Mouse (Mus musculus): Measurements from ENCODE around the gene Gins2. TPM values are rescaled to one million over a fixed set of nuclear protein-coding genes. Genes with fewer than 3 reads are reported as not detected.

Gene Gins2
- total and polyA plus RNA-seq, 3 experiments = 39.6 to 150 (median 49.3) TPM

DNA sequence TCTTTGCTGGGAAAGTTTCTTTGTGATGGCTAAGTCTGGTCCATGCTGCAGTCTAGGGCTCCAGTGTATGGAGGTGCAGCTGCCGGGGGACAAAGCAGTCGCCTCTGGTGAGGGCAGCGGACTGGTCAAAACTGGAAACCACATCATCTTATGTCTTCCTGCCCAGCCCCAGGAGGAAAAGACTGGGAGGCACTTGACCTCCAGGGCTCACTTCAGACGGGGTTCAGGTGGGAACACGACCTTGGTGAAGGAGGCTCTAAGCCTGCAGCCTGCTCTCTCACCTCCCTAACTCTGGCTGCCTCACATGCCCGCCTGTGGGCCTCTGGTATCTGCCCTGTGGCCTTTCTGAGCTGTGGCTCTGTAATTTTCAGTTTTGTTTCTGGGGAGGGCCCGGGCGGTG, 55.0 kb downstream of the Gins2 start:
- Histone ChIP-seq H3K4me3 (ENCODE audit: control insufficient read depth in 1 of 2, insufficient read depth in 1 of 2, low read depth in 2 of 2, low read length in 2 of 2) (no peak overlapping the region), H3K27ac (ENCODE audit: control insufficient read depth, low read depth, low read length) (no peak overlapping the region), H3K9ac (ENCODE audit: control insufficient read depth, low read depth, low read length, poor library complexity, severe bottlenecking) (no peak overlapping the region), H3K27me3 (ENCODE audit: control insufficient read depth in 1 of 2, insufficient read depth in 2 of 2, low read length in 2 of 2) (no peaks in the 10 kb centered on the region), H3K9me3 (replicated peaks; ENCODE audit: insufficient read depth, low read length) (no peaks in the 10 kb centered on the region), H3K79me2 (ENCODE audit: control insufficient read depth, insufficient read depth, low read length, poor library complexity) (peaks cover 86% of the 10 kb centered on the region), H3K4me1 (ENCODE audit: control insufficient read depth in 1 of 2, insufficient read depth in 2 of 2, low read length in 2 of 2) (peaks cover 2 to 18% of the 10 kb centered on the region in 2 experiments), H3K36me3 (ENCODE audit: control insufficient read depth in 1 of 2, insufficient read depth in 2 of 2, low read length in 2 of 2) (peaks cover 5 to 23% of the 10 kb centered on the region in 2 experiments; a peak in 3 of 4 replicates)
- DNase-seq (ENCODE audit: low read depth, low spot score) = no peak
- no peak for TF ChIP-seq ZMIZ1 (IDR thresholded peaks at IDR 0.05; ENCODE audit: low read depth, low read length)
- no peak for TF ChIP-seq BHLHE40 (IDR thresholded peaks at IDR 0.05; ENCODE audit: borderline replicate concordance, low read depth, low read length)
- no peak for TF ChIP-seq ELF1 (IDR thresholded peaks at IDR 0.05; ENCODE audit: low read depth, low read length)
- no peak; a peak in 1 of 4 replicates for TF ChIP-seq POLR2A (IDR thresholded peaks at IDR 0.05; ENCODE audit: control insufficient read depth in 1 of 2, insufficient read depth in 1 of 2, low read depth in 1 of 2, low read length in 2 of 2, poor library complexity in 1 of 2)

- peaks cover 5 to 25% of the 10 kb centered on the region in 2 experiments; a peak in 3 of 4 replicates for H3K36me3 ChIP-seq (ENCODE audit: control insufficient read depth in 1 of 2, insufficient read depth in 2 of 2, low read length in 2 of 2)
- no peaks in the 10 kb centered on the region for H3K27me3 ChIP-seq (ENCODE audit: control insufficient read depth in 1 of 2, insufficient read depth in 2 of 2, low read length in 2 of 2)
- no peak overlapping the region for H3K9ac ChIP-seq (ENCODE audit: control insufficient read depth, low read depth, low read length, poor library complexity, severe bottlenecking)
- DNase-seq (ENCODE audit: low read depth, low spot score) = no peak
- H3K4me3 ChIP-seq (ENCODE audit: control insufficient read depth in 1 of 2, insufficient read depth in 1 of 2, low read depth in 2 of 2, low read length in 2 of 2) = no peak overlapping the region
- peaks cover 86% of the 10 kb centered on the region for H3K79me2 ChIP-seq (ENCODE audit: control insufficient read depth, insufficient read depth, low read length, poor library complexity)
- H3K9me3 ChIP-seq (replicated peaks; ENCODE audit: insufficient read depth, low read length) = no peaks in the 10 kb centered on the region
- no peak for TF ChIP-seq POLR2AphosphoS5 (IDR thresholded peaks at IDR 0.05; ENCODE audit: borderline replicate concordance, low read depth, low read length)
- H3K27ac ChIP-seq (ENCODE audit: control insufficient read depth, low read depth, low read length) = no peak overlapping the region
- H3K4me1 ChIP-seq (ENCODE audit: control insufficient read depth in 1 of 2, insufficient read depth in 2 of 2, low read length in 2 of 2) = peaks cover 2 to 18% of the 10 kb centered on the region in 2 experiments
Measured at GRCm38 (mm10) chr8:120533380-120533779, 55.7 kb downstream of the Gins2 start.

DNA sequence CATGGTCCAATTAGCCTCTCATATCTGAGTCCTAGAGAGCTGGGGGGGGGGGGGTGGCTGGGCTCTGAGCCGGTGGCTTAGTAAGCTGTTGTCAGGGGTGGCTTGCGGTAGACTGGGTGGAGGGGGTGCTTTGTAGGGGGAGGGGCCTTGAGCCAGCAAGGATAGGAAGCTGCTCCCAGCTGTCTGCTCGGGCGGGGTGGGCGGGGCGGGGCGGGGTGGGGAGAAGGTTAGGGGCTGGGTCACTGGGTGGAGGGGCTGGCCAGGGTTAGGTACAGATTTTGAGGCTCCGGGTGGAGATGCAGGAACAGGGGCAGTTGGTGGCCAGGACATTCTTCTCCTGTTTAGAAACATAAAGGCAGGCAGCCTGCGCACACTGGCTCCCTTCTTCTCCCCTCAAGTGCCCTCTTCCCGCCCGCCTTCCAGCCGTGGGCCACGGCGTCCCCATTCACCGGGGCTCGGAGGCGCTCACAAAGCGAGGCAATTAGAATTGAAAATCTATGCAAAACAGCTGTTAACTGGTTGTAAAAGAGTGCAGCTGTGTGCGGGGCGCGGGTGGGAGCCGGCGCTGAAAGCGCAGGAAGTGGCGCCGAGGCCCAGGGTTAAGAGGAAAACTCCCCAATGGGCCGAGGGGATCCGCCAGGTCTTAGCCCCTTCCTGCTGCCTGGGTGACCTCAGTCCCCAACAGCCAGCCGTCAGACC, 56.4 kb downstream of the Gins2 start:
- Histone ChIP-seq H3K27me3 (ENCODE audit: control insufficient read depth in 1 of 2, insufficient read depth in 2 of 2, low read length in 2 of 2) (no peaks in the 10 kb centered on the region), H3K36me3 (ENCODE audit: control insufficient read depth in 1 of 2, insufficient read depth in 2 of 2, low read length in 2 of 2) (peaks cover 5 to 25% of the 10 kb centered on the region in 2 experiments; a peak in 3 of 4 replicates), H3K79me2 (ENCODE audit: control insufficient read depth, insufficient read depth, low read length, poor library complexity) (peaks cover 86% of the 10 kb centered on the region), H3K4me3 (ENCODE audit: control insufficient read depth in 1 of 2, insufficient read depth in 1 of 2, low read depth in 2 of 2, low read length in 2 of 2) (no peak overlapping the region), H3K4me1 (ENCODE audit: control insufficient read depth in 1 of 2, insufficient read depth in 2 of 2, low read length in 2 of 2) (peaks cover 2 to 18% of the 10 kb centered on the region in 2 experiments), H3K9me3 (replicated peaks; ENCODE audit: insufficient read depth, low read length) (no peaks in the 10 kb centered on the region), H3K27ac (ENCODE audit: control insufficient read depth, low read depth, low read length) (no peak overlapping the region), H3K9ac (ENCODE audit: control insufficient read depth, low read depth, low read length, poor library complexity, severe bottlenecking) (no peak overlapping the region)
- TF ChIP-seq ETS1 (IDR thresholded peaks at IDR 0.05; ENCODE audit: low read depth, low read length) (no peak), JUND (IDR thresholded peaks at IDR 0.05; ENCODE audit: low read depth, low read length) (no peak), MXI1 (IDR thresholded peaks at IDR 0.05; ENCODE audit: low read depth, low read length) (no peak)
- peak; percentile 55 for DNase-seq (ENCODE audit: low read depth, low spot score)
